Mouse (Mus musculus): ENCODE results near the gene Hnf1a. TPM values are rescaled to one million over a fixed set of nuclear protein-coding genes. Genes with fewer than 3 reads are reported as not detected.

The Hnf1a gene
- polyA plus RNA-seq, 1 experiment = not detected

GRCm38 (mm10) chr5:114969609-114970215 lies 1.2 kb downstream of the Hnf1a start:
- TF ChIP-seq POLR2A (IDR thresholded peaks at IDR 0.05; ENCODE audit: extremely low read depth, insufficient read depth, low read length) (no peak), CTCF (IDR thresholded peaks at IDR 0.05; ENCODE audit: extremely low read depth, insufficient read depth, low read length) (no peak)
- Histone ChIP-seq H3K4me3 (ENCODE audit: insufficient read depth, low read length) (no peak overlapping the region), H3K27ac (ENCODE audit: insufficient read depth, low read length) (no peak overlapping the region), H3K4me1 (ENCODE audit: control insufficient read depth, insufficient read depth, low read length) (no peaks in the 10 kb centered on the region)

GRCm38 (mm10) chr5:114969064-114969463 lies 1.8 kb downstream of the Hnf1a start:
- TF ChIP-seq CTCF (IDR thresholded peaks at IDR 0.05; ENCODE audit: extremely low read depth, insufficient read depth, low read length) (no peak), POLR2A (IDR thresholded peaks at IDR 0.05; ENCODE audit: extremely low read depth, insufficient read depth, low read length) (no peak)
- no peaks in the 10 kb centered on the region for H3K4me1 ChIP-seq (ENCODE audit: control insufficient read depth, insufficient read depth, low read length)
- H3K4me3 ChIP-seq (ENCODE audit: insufficient read depth, low read length) = no peak overlapping the region
- H3K27ac ChIP-seq (ENCODE audit: insufficient read depth, low read length) = no peak overlapping the region

GRCm38 (mm10) chr5:114968651-114969050 lies 2.2 kb downstream of the Hnf1a start:
- Histone ChIP-seq H3K27ac (ENCODE audit: insufficient read depth, low read length) (no peak overlapping the region), H3K4me1 (ENCODE audit: control insufficient read depth, insufficient read depth, low read length) (no peaks in the 10 kb centered on the region), H3K4me3 (ENCODE audit: insufficient read depth, low read length) (no peak overlapping the region)
- TF ChIP-seq POLR2A (IDR thresholded peaks at IDR 0.05; ENCODE audit: extremely low read depth, insufficient read depth, low read length) (no peak), CTCF (IDR thresholded peaks at IDR 0.05; ENCODE audit: extremely low read depth, insufficient read depth, low read length) (no peak)

GRCm38 (mm10) chr5:114967523-114968268 lies 3.2 kb downstream of the Hnf1a start:
- TF ChIP-seq CTCF (IDR thresholded peaks at IDR 0.05; ENCODE audit: extremely low read depth, insufficient read depth, low read length) (no peak), POLR2A (IDR thresholded peaks at IDR 0.05; ENCODE audit: extremely low read depth, insufficient read depth, low read length) (no peak)
- no peak overlapping the region for H3K4me3 ChIP-seq (ENCODE audit: insufficient read depth, low read length)

GRCm38 (mm10) chr5:114964967-114965898 lies 5.7 kb downstream of the Hnf1a start:
- Histone ChIP-seq H3K27ac (ENCODE audit: insufficient read depth, low read length) (no peak overlapping the region), H3K4me1 (ENCODE audit: control insufficient read depth, insufficient read depth, low read length) (no peaks in the 10 kb centered on the region), H3K4me3 (ENCODE audit: insufficient read depth, low read length) (no peak overlapping the region)
- TF ChIP-seq CTCF (IDR thresholded peaks at IDR 0.05; ENCODE audit: extremely low read depth, insufficient read depth, low read length) (no peak), POLR2A (IDR thresholded peaks at IDR 0.05; ENCODE audit: extremely low read depth, insufficient read depth, low read length) (no peak)

More at GRCm38 (mm10) chr5:114967523-114968268, 3.2 kb downstream of the Hnf1a start:
- no peaks in the 10 kb centered on the region for H3K4me1 ChIP-seq (ENCODE audit: control insufficient read depth, insufficient read depth, low read length)
- H3K27ac ChIP-seq (ENCODE audit: insufficient read depth, low read length) = no peak overlapping the region

- H3K4me3 ChIP-seq (ENCODE audit: insufficient read depth, low read length) = no peak overlapping the region
- TF ChIP-seq POLR2A (IDR thresholded peaks at IDR 0.05; ENCODE audit: extremely low read depth, insufficient read depth, low read length) = no peak
- TF ChIP-seq CTCF (IDR thresholded peaks at IDR 0.05; ENCODE audit: extremely low read depth, insufficient read depth, low read length) = no peak
- no peak overlapping the region for H3K27ac ChIP-seq (ENCODE audit: insufficient read depth, low read length)
- no peaks in the 10 kb centered on the region for H3K4me1 ChIP-seq (ENCODE audit: control insufficient read depth, insufficient read depth, low read length)
These were observed 6.5 kb downstream of the Hnf1a start for GRCm38 (mm10) chr5:114964315-114964966.

- no peak for TF ChIP-seq CTCF (IDR thresholded peaks at IDR 0.05; ENCODE audit: extremely low read depth, insufficient read depth, low read length)
- TF ChIP-seq POLR2A (IDR thresholded peaks at IDR 0.05; ENCODE audit: extremely low read depth, insufficient read depth, low read length) = no peak
- H3K4me3 ChIP-seq (ENCODE audit: insufficient read depth, low read length) = no peak overlapping the region
- H3K27ac ChIP-seq (ENCODE audit: insufficient read depth, low read length) = no peak overlapping the region
- no peaks in the 10 kb centered on the region for H3K4me1 ChIP-seq (ENCODE audit: control insufficient read depth, insufficient read depth, low read length)
These were observed 9.1 kb downstream of the Hnf1a start for GRCm38 (mm10) chr5:114961590-114962360.

GRCm38 (mm10) chr5:114958069-114958468 lies 12.8 kb downstream of the Hnf1a start:
- no peaks in the 10 kb centered on the region for H3K4me1 ChIP-seq (ENCODE audit: control insufficient read depth, insufficient read depth, low read length)
- TF ChIP-seq POLR2A (IDR thresholded peaks at IDR 0.05; ENCODE audit: extremely low read depth, insufficient read depth, low read length) = no peak
- no peak for TF ChIP-seq CTCF (IDR thresholded peaks at IDR 0.05; ENCODE audit: extremely low read depth, insufficient read depth, low read length)
- H3K4me3 ChIP-seq (ENCODE audit: insufficient read depth, low read length) = no peak overlapping the region
- no peak overlapping the region for H3K27ac ChIP-seq (ENCODE audit: insufficient read depth, low read length)

Measured in cortical plate, adult 2 months (tissue).